Mouse (Mus musculus): ENCODE measurements around the gene Mcat.

GRCm38 (mm10) chr15:83602372-83603045, 38.9 kb upstream of the Mcat start:
- no peak for TF ChIP-seq CTCF (IDR thresholded peaks at IDR 0.05; ENCODE audit: low read depth)
- no peak for TF ChIP-seq EP300 (optimal IDR thresholded peaks at IDR 0.05)

Measured in stomach, postnatal 0 days (tissue).